Mouse (Mus musculus): ENCODE measurements at regions not wholly inside any gene's neighbourhood (a gene's known extent, or its start where the extent isn't known, plus 50 kb on each side); places are given as distances from the start of the nearest gene placed in this dataset.

GRCm38 (mm10) chrX:51294797-51295506, 88.6 kb upstream of the Mbnl3 start:
- Histone ChIP-seq H3K4me3 (no peak overlapping the region), H3K9ac (no peak overlapping the region), H3K36me3 (no peaks in the 10 kb centered on the region), H3K27ac (no peak overlapping the region), H3K4me1 (no peaks in the 10 kb centered on the region), H3K4me2 (no peak overlapping the region), H3K27me3 (no peaks in the 10 kb centered on the region), H3K9me3 (no peaks in the 10 kb centered on the region)
- peak; percentile 73; the same call in 1 of the 2 replicates for ATAC-seq (ENCODE audit: borderline replicate concordance, extremely low read depth, low FRiP score, low TSS enrichment)
- 47% methylated on average over 7 of the region's 7 CpGs for WGBS

- Histone ChIP-seq H3K36me3 (no peaks in the 10 kb centered on the region), H3K9me3 (no peaks in the 10 kb centered on the region), H3K4me2 (no peak overlapping the region), H3K27me3 (no peaks in the 10 kb centered on the region), H3K27ac (no peak overlapping the region), H3K9ac (no peak overlapping the region), H3K4me3 (no peak overlapping the region), H3K4me1 (no peaks in the 10 kb centered on the region)
- 70% methylated on average over 5 of the region's 5 CpGs for WGBS
- no peak for ATAC-seq (ENCODE audit: borderline replicate concordance, extremely low read depth, low FRiP score, low TSS enrichment)
Observed at GRCm38 (mm10) chrX:51292310-51292709, 86.0 kb upstream of the Mbnl3 start.

- Histone ChIP-seq H3K9me3 (no peaks in the 10 kb centered on the region), H3K4me3 (no peak overlapping the region), H3K27ac (no peak overlapping the region), H3K36me3 (no peaks in the 10 kb centered on the region), H3K27me3 (no peaks in the 10 kb centered on the region), H3K9ac (no peak overlapping the region), H3K4me1 (no peaks in the 10 kb centered on the region), H3K4me2 (no peak overlapping the region)
- no peak for ATAC-seq (ENCODE audit: borderline replicate concordance, extremely low read depth, low FRiP score, low TSS enrichment)
Observed at GRCm38 (mm10) chrX:51278270-51278669, 71.9 kb upstream of the Mbnl3 start.

GRCm38 (mm10) chrX:51264746-51265145, 58.4 kb upstream of the Mbnl3 start:
- Histone ChIP-seq H3K4me2 (no peak overlapping the region), H3K27me3 (no peaks in the 10 kb centered on the region), H3K4me3 (no peak overlapping the region), H3K4me1 (no peaks in the 10 kb centered on the region), H3K27ac (no peak overlapping the region), H3K9ac (no peak overlapping the region), H3K9me3 (no peaks in the 10 kb centered on the region), H3K36me3 (no peaks in the 10 kb centered on the region)
- ATAC-seq (ENCODE audit: borderline replicate concordance, extremely low read depth, low FRiP score, low TSS enrichment): no peak
